Mouse (Mus musculus) embryonic facial prominence, embryonic 11.5 days (tissue): Measurements from ENCODE around the gene Slc16a6. TPM values are rescaled to one million over a fixed set of nuclear protein-coding genes. Genes with fewer than 3 reads are reported as not detected.

Experiments used
- ATAC-seq: fragments of 200-750 bp; cut with Nextera tagmentation; replicated peaks from 2 replicates; pipeline ENCODE4 v1.8.0; 2017; ENCODE audit warnings: low read depth; ENCODE audit not compliant: insufficient number of reproducible peaks, low FRiP score, low TSS enrichment
- DNase-seq: peaks from one replicate; pipeline ENCODE4 v3.0.0-alpha.2; 2015; ENCODE audit warnings: low spot score
- H3K27ac ChIP-seq: fragments of 300-500 bp; sonication (generic); replicated peaks from 2 replicates; pipeline ENCODE4 v1.5.1; 2014; ENCODE audit warnings: mild to moderate bottlenecking, low read depth, low read length, control low read depth
- H3K27me3 ChIP-seq: fragments of 300-500 bp; sonication (generic); 2 replicates; pipeline ENCODE4 v1.6.1; 2014; ENCODE audit warnings: mild to moderate bottlenecking, low read length, moderate library complexity, mixed read lengths; ENCODE audit not compliant: control insufficient read depth, insufficient read depth
- H3K36me3 ChIP-seq: fragments of 300-500 bp; sonication (generic); replicated peaks from 2 replicates; pipeline ENCODE4 v1.6.1; 2014; ENCODE audit warnings: low read depth, mild to moderate bottlenecking, low read length, moderate library complexity, mixed read lengths; ENCODE audit not compliant: control insufficient read depth, insufficient read depth
- H3K4me1 ChIP-seq: fragments of 300-500 bp; sonication (generic); 2 replicates; pipeline ENCODE4 v1.6.1; 2014; ENCODE audit warnings: low read length, mixed read lengths; ENCODE audit not compliant: control insufficient read depth, insufficient read depth
- H3K4me2 ChIP-seq: fragments of 300-500 bp; sonication (generic); 2 replicates; pipeline ENCODE4 v1.6.1; 2014; ENCODE audit warnings: low read depth, mild to moderate bottlenecking, control low read depth, low read length, moderate library complexity
- H3K4me3 ChIP-seq: fragments of 300-500 bp; sonication (generic); 2 replicates; pipeline ENCODE4 v1.5.1; 2014; ENCODE audit warnings: low read depth, low read length, control low read depth
- H3K9ac ChIP-seq: fragments of 300-500 bp; sonication (generic); replicated peaks from 2 replicates; pipeline ENCODE4 v1.6.1; 2014; ENCODE audit warnings: mild to moderate bottlenecking, control low read depth, low read length
- H3K9me3 ChIP-seq: fragments of 300-500 bp; sonication (generic); replicated peaks from 2 replicates; pipeline ENCODE4 v1.6.1; 2016; ENCODE audit warnings: mild to moderate bottlenecking, low read length, inconsistent platforms, mixed read lengths; ENCODE audit not compliant: control insufficient read depth
- WGBS: fragments of 180-500 bp; shearing (Covaris S2); extraction: QIAGEN DNeasy Blood & Tissue Kit; methylation state at CpG from one replicate; pipeline ENCODE4 v1.1.7; 2014; 5-methylcytosine and 5-hydroxymethylcytosine counted together
- polyA plus RNA-seq: library from polyadenylated mRNA; unstranded; fragments of >200 nt; fragmentation: Nextera tagmentation; extraction: Ambion mirVana; gene quantifications from 2 replicates; pipeline ENCODE4 v1.2.1, GENCODE M21; 2014

Gene Slc16a6
- polyA plus RNA-seq, 1 experiment from 2014 or later, result 3.3 TPM

DNA sequence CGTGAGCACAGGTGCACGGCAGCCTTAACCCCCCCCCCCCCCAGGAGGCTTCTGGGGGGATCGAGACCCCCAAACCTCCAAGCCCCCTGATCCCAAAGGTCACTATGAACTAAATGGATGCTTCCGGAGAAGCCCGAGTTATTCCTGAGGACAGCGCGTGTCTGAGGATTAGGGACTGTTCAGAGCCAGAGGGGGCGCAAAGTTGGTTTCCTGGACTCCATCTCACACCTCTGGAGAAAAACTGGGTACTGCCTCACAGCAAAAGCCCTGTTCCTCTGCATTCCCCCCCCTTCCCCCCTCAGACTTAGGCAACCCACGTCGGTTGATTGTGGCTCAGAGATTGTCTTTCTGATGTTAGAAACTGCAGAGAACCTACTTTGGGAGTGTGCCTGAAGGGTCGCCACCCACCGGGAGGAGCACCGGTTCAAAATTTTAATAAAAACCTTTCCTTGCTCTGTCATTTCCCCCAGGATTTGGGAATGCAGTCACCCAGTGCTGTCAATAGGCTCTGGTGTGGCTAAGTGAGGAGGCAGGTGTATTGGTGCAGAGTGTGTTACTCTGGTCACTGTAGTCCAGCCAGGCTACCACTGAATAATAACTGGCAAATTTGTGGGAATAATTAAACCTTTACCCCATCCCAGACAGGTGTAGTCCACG lies 816 bp upstream of the Slc16a6 start:
- DNase-seq (peak; percentile 67), ATAC-seq (no peak)
- Histone ChIP-seq H3K9me3 (no peaks in the 10 kb centered on the region), H3K36me3 (no peaks in the 10 kb centered on the region), H3K4me2 (peak overlapping the region; percentile 98), H3K9ac (peak overlapping the region; percentile 77), H3K27me3 (0 out of 2 replicates have a peak, but pooled peaks cover 5% of the 10 kb centered on the region), H3K4me1 (peaks cover 3% of the 10 kb centered on the region; the same call in 1 of the 2 replicates), H3K4me3 (peak overlapping the region; percentile 80), H3K27ac (peak overlapping the region; percentile 78)
- 8% methylated on average over 14 of the region's 14 CpGs for WGBS

DNA sequence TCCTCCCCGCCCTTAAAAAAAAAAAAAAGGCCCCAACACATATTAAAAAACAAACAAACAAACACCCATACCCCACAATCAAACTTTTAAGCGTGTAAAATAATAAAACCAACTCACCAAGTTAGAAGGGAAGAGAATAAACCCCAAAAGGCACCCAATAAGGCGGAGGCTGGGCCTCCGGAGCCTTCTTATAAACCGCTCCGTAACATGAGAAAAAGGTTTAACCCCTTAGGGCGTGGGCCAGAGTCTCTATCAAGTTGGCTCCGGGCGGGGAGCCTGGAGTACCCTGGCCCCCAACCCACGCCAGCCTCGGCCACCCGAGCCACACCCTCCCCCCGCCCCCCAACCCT lies 602 bp downstream of the Slc16a6 start:
- Histone ChIP-seq H3K4me2 (peak overlapping the region; percentile 98), H3K9ac (peak overlapping the region; percentile 77), H3K27me3 (0 out of 2 replicates have a peak, but pooled peaks cover 5% of the 10 kb centered on the region), H3K9me3 (no peaks in the 10 kb centered on the region), H3K4me1 (peaks cover 3% of the 10 kb centered on the region; the same call in 1 of the 2 replicates), H3K36me3 (no peaks in the 10 kb centered on the region), H3K27ac (no peak overlapping the region), H3K4me3 (peak overlapping the region; percentile 80)
- no peak for DNase-seq
- no peak for ATAC-seq
- 2% methylated on average over 12 of the region's 13 CpGs for WGBS

DNA sequence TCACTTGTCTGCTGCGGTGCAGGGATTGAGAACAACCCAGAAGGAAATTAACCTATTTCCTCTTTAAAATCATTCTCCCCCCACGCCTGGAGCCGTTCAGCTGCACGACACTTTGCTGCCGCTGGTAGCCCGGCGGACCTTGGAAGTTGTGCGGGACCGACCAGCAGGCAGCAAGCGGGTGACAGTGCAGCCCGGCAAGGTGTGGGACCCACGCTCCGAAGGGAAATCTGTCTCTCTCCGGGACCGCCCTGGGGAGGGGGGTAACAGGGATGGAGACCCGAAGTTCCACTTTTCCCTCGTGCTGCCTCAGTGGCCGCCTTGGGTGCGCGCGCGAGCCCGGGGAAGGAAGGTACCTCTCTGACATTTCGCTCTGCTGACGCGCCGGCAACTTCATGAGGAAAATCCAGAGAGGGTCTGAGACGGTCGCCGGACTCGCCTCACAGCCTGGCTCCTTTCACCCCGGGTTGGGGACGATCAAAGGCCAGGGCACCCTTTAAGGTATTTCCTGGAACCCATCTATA lies 1.2 kb downstream of the Slc16a6 start:
- no peak overlapping the region for H3K27ac ChIP-seq
- DNase-seq (peak; percentile 63), ATAC-seq (no peak; the same call in 1 of the 2 replicates)
- H3K4me1 ChIP-seq, result peaks cover 3% of the 10 kb centered on the region; the same call in 1 of the 2 replicates
- H3K4me2 ChIP-seq, result peak overlapping the region; percentile 98
- H3K27me3 ChIP-seq, result 0 out of 2 replicates have a peak, but pooled peaks cover 5% of the 10 kb centered on the region
- H3K4me3 ChIP-seq, result peak overlapping the region; percentile 80
- peak overlapping the region; percentile 53 for H3K9ac ChIP-seq
- WGBS, result under 1% methylated on average over 33 of the region's 33 CpGs
- H3K9me3 ChIP-seq, result no peaks in the 10 kb centered on the region
- H3K36me3 ChIP-seq, result no peaks in the 10 kb centered on the region

DNA sequence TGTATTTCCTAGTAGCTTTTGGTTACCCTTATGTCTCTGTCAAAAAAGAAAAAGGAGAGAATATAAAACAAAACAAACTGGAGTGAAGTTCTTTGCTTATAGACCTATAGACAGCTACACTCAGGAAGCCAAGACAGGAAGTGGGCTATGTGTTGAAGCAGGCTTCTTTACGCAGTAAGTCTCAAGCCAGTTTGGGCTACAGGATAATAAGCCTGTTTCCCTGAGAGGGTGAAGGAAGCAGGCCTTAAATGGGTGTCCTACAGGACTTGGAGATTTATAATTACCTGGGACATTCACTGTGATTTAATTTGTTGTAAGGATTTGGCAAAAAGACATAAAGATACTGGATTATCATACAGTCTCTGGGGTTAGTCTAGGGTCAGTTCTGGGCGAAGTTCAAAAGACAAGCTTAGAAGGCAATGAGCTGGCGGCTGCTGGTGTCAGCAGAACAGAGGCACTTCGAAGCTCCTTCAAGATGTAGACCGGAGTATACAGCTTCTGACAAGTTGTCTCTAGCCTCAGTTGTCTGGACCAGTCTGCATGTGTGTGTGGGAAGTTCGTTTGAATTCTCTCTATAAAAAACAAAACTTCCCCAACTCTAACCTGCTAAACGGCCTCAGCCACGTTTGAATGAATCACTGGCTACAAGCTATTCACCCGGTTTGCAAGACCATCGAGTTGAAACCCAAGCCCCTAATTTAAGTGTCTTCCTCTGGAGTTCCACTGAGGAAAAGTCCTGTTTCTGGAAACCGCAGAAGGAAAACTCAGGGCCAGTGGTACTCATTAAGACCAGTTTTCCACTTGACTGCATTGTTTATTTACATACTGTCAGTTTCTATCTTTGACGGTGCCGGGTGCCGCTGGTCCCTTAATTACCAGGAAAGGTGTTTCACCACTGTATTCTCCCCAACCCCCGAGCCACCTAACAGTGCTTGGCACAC lies 2.2 kb downstream of the Slc16a6 start:
- H3K4me1 ChIP-seq, result peaks cover 3% of the 10 kb centered on the region; the same call in 1 of the 2 replicates
- 0 out of 2 replicates have a peak, but pooled peaks cover 5% of the 10 kb centered on the region for H3K27me3 ChIP-seq
- peak overlapping the region; percentile 21 for H3K4me3 ChIP-seq
- no peaks in the 10 kb centered on the region for H3K36me3 ChIP-seq
- ATAC-seq, result no peak
- H3K4me2 ChIP-seq, result peak overlapping the region; percentile 23
- 29% methylated on average over 15 of the region's 15 CpGs for WGBS
- H3K9me3 ChIP-seq, result no peaks in the 10 kb centered on the region
- DNase-seq, result peak; percentile 37
- H3K9ac ChIP-seq, result no peak overlapping the region
- H3K27ac ChIP-seq, result no peak overlapping the region

DNA sequence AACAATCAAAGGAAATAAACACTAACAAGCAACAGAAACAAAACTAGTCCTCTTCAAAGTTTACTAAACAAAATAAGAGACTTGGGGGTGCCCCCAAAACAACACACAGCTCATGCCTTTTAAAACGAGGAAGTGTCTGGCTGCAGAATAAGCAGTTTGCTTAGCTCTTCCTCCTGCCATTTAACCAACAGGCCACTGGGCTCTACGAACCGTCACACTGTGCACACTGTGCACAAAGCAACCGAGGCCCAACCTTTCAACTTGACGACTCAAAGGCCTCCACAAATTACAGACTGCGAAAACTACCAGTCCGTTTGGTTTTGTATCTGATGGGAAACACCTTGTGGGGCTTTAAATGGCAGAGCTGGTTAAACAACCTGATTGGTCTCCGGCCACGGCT lies 3.2 kb downstream of the Slc16a6 start:
- DNase-seq (no peak), ATAC-seq (no peak)
- no peak overlapping the region for H3K27ac ChIP-seq
- H3K9ac ChIP-seq, result no peak overlapping the region
- no peaks in the 10 kb centered on the region for H3K36me3 ChIP-seq
- WGBS, result 65% methylated on average over 9 of the region's 9 CpGs
- no peak overlapping the region for H3K4me2 ChIP-seq
- no peaks in the 10 kb centered on the region for H3K9me3 ChIP-seq
- H3K4me3 ChIP-seq, result no peak overlapping the region
- peaks cover 3% of the 10 kb centered on the region; the same call in 1 of the 2 replicates for H3K4me1 ChIP-seq
- 0 out of 2 replicates have a peak, but pooled peaks cover 5% of the 10 kb centered on the region for H3K27me3 ChIP-seq

DNA sequence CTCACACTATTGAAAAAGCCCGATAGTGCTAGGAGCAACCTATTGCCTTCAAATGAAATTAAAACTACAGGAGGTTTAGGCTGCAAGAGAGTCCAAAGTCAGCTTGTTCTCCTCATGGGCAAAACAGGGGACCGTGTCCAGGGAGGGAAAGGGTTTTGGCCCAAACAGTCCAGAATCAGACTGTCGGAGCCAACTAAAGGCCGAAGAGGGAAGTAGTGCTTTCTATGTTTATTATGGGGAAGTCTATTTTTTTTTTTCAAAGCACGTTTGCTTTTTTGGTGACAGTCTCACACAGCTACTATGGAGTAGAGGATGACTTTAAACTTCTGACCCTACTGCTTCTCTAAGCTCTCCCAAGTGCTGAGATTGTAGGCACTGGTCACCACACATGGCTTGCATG lies 5.3 kb downstream of the Slc16a6 start:
- no peak overlapping the region for H3K4me3 ChIP-seq
- no peaks in the 10 kb centered on the region for H3K27me3 ChIP-seq
- no peaks in the 10 kb centered on the region for H3K4me1 ChIP-seq
- H3K27ac ChIP-seq, result no peak overlapping the region
- H3K9ac ChIP-seq, result no peak overlapping the region
- WGBS, result 83% methylated on average over 5 of the region's 5 CpGs
- no peaks in the 10 kb centered on the region for H3K9me3 ChIP-seq
- DNase-seq (no peak), ATAC-seq (no peak)
- H3K36me3 ChIP-seq, result no peaks in the 10 kb centered on the region
- no peak overlapping the region for H3K4me2 ChIP-seq

DNA sequence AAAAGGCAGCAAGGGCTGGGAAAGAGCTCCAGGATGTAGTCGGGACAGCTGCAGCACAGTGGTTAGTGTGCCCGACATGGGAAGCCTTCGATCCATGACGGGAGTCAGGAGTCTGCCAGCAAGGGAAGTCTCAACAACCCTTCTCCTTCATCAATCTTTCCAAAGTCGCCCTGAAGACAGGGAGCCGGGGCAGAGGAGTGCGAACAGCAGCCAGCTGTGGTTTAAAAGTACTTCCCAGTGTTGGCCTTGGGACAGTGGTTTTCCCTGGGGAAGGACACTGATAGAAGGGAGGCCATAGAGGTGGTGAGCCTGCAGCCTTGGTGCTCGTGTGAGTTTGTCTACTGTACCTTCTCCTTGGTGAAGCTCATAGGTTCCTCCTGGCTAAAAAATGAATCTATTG lies 6.4 kb downstream of the Slc16a6 start:
- WGBS, result 77% methylated on average over 8 of the region's 8 CpGs
- Histone ChIP-seq H3K4me1 (no peaks in the 10 kb centered on the region), H3K9me3 (no peaks in the 10 kb centered on the region), H3K36me3 (no peaks in the 10 kb centered on the region), H3K27me3 (no peaks in the 10 kb centered on the region), H3K4me2 (no peak overlapping the region), H3K4me3 (no peak overlapping the region), H3K9ac (no peak overlapping the region), H3K27ac (no peak overlapping the region)
- ATAC-seq (no peak), DNase-seq (no peak)
